Mouse (Mus musculus): ENCODE data around the gene Hist2h2aa1. TPM values are rescaled to one million over a fixed set of nuclear protein-coding genes. Genes with fewer than 3 reads are reported as not detected.
"Not testable (repeated sequence)": the region's sequence is repeated elsewhere in the genome, so short reads cannot be mapped to it uniquely, and the experiment has no call there.

Gene Hist2h2aa1
- polyA plus RNA-seq, 1 experiment = 127 TPM

- no peak for TF ChIP-seq CTCF (IDR thresholded peaks at IDR 0.05; ENCODE audit: borderline replicate concordance, insufficient read depth, low read depth, low read length)
- no peak for TF ChIP-seq POLR2A (IDR thresholded peaks at IDR 0.05; ENCODE audit: borderline replicate concordance, insufficient read depth, low read length)
- Histone ChIP-seq H3K4me1 (ENCODE audit: control insufficient read depth, insufficient read depth, low read length) (no peaks in the 10 kb centered on the region; the same call in 1 of the 2 replicates), H3K4me3 (replicated peaks; ENCODE audit: insufficient read depth, low read depth, low read length) (no peak overlapping the region), H3K27me3 (ENCODE audit: control insufficient read depth, insufficient read depth, low read length) (peaks cover 3% of the 10 kb centered on the region; the same call in 1 of the 2 replicates), H3K27ac (ENCODE audit: insufficient read depth, low read length) (no peak overlapping the region)
- WGBS = 60% methylated on average over 6 of the region's 6 CpGs
- no peak for DNase-seq
These were observed 35.4 kb downstream of the Hist2h2aa1 start for GRCm38 (mm10) chr3:96280660-96281059.

- Histone ChIP-seq H3K4me3 (replicated peaks; ENCODE audit: insufficient read depth, low read depth, low read length) (no peak overlapping the region), H3K27ac (ENCODE audit: insufficient read depth, low read length) (no peak overlapping the region), H3K27me3 (ENCODE audit: control insufficient read depth, insufficient read depth, low read length) (peaks cover 3% of the 10 kb centered on the region; the same call in 1 of the 2 replicates), H3K4me1 (ENCODE audit: control insufficient read depth, insufficient read depth, low read length) (no peaks in the 10 kb centered on the region)
- WGBS = 24% methylated on average over 4 of the region's 4 CpGs
- DNase-seq = no peak
- TF ChIP-seq POLR2A (IDR thresholded peaks at IDR 0.05; ENCODE audit: borderline replicate concordance, insufficient read depth, low read length) (no peak), CTCF (IDR thresholded peaks at IDR 0.05; ENCODE audit: borderline replicate concordance, insufficient read depth, low read depth, low read length) (no peak)
These were observed 39.2 kb downstream of the Hist2h2aa1 start for GRCm38 (mm10) chr3:96284457-96284856.

- 88% methylated on average over 11 of the region's 11 CpGs for WGBS
- TF ChIP-seq CTCF (IDR thresholded peaks at IDR 0.05; ENCODE audit: borderline replicate concordance, insufficient read depth, low read depth, low read length) = peak; percentile 58
- H3K27me3 ChIP-seq (ENCODE audit: control insufficient read depth, insufficient read depth, low read length); DNase-seq; H3K4me1 ChIP-seq (ENCODE audit: control insufficient read depth, insufficient read depth, low read length); H3K27ac ChIP-seq (ENCODE audit: insufficient read depth, low read length); H3K4me3 ChIP-seq (replicated peaks; ENCODE audit: insufficient read depth, low read depth, low read length): not testable (repeated sequence)
These were observed 42.0 kb downstream of the Hist2h2aa1 start for GRCm38 (mm10) chr3:96287334-96287733.

- Histone ChIP-seq H3K4me3 (replicated peaks; ENCODE audit: insufficient read depth, low read depth, low read length) (no peak overlapping the region), H3K27me3 (ENCODE audit: control insufficient read depth, insufficient read depth, low read length) (no peaks in the 10 kb centered on the region; the same call in 1 of the 2 replicates), H3K27ac (ENCODE audit: insufficient read depth, low read length) (no peak overlapping the region), H3K4me1 (ENCODE audit: control insufficient read depth, insufficient read depth, low read length) (no peaks in the 10 kb centered on the region)
- 67% methylated on average over 3 of the region's 3 CpGs for WGBS
- TF ChIP-seq CTCF (IDR thresholded peaks at IDR 0.05; ENCODE audit: borderline replicate concordance, insufficient read depth, low read depth, low read length) = no peak
- no peak for TF ChIP-seq POLR2A (IDR thresholded peaks at IDR 0.05; ENCODE audit: borderline replicate concordance, insufficient read depth, low read length)
- DNase-seq = no peak
These were observed 43.9 kb downstream of the Hist2h2aa1 start for GRCm38 (mm10) chr3:96289201-96289600.

DNA sequence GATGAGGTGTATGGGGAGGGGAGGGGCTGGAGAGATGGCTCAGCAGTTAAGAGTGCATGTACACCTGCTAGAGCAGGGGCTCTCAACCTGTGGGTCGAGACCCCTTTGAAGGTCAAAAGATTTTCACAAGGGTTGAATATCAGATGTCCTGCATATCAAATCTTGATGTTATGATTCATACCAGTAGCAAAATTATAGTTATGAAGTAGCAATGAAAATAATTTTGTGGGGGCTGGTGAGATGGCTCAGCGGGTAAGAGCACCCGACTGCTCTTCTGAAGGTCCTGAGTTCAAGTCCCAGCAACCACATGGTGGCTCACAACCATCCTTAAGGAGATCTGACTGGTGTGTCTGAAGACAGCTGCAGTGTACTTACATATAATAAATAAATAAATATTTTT is 45.4 kb downstream of the Hist2h2aa1 start:
- not testable (repeated sequence) for H3K4me1 ChIP-seq (ENCODE audit: control insufficient read depth, insufficient read depth, low read length); H3K27me3 ChIP-seq (ENCODE audit: control insufficient read depth, insufficient read depth, low read length); H3K4me3 ChIP-seq (replicated peaks; ENCODE audit: insufficient read depth, low read depth, low read length); DNase-seq; H3K27ac ChIP-seq (ENCODE audit: insufficient read depth, low read length)
- WGBS = 90% methylated on average over 3 of the region's 3 CpGs

GRCm38 (mm10) chr3:96292641-96293040 is 47.3 kb downstream of the Hist2h2aa1 start:
- H3K4me1 ChIP-seq (ENCODE audit: control insufficient read depth, insufficient read depth, low read length) = no peaks in the 10 kb centered on the region
- no peak overlapping the region for H3K27ac ChIP-seq (ENCODE audit: insufficient read depth, low read length)
- TF ChIP-seq CTCF (IDR thresholded peaks at IDR 0.05; ENCODE audit: borderline replicate concordance, insufficient read depth, low read depth, low read length) = no peak
- no peak for TF ChIP-seq POLR2A (IDR thresholded peaks at IDR 0.05; ENCODE audit: borderline replicate concordance, insufficient read depth, low read length)
- WGBS = 51% methylated on average over 6 of the region's 6 CpGs
- no peak overlapping the region for H3K4me3 ChIP-seq (replicated peaks; ENCODE audit: insufficient read depth, low read depth, low read length)
- no peak for DNase-seq
- no peaks in the 10 kb centered on the region for H3K27me3 ChIP-seq (ENCODE audit: control insufficient read depth, insufficient read depth, low read length)

DNA sequence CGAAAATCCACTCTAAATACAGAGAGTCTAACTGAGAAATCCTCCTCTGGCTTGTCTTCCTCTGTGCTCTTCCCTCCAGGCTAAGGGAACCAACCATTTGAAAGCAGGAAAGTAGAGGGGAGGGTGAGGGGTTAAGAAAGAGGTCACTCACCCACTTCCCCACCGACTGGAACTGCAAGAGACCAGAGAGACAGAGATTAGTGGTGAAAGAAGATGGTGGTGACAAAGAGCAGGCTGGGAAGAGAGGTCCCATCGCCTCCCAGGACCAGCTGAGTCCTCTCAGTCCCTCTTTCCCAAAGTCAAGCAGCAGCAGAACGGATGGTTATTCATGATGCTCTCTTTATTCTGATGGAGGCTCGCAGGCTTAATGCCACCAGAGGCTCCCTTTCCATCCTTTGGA is 48.1 kb downstream of the Hist2h2aa1 start:
- no peak for TF ChIP-seq CTCF (IDR thresholded peaks at IDR 0.05; ENCODE audit: borderline replicate concordance, insufficient read depth, low read depth, low read length)
- no peak for TF ChIP-seq POLR2A (IDR thresholded peaks at IDR 0.05; ENCODE audit: borderline replicate concordance, insufficient read depth, low read length)
- no peak for DNase-seq
- no peak overlapping the region for H3K27ac ChIP-seq (ENCODE audit: insufficient read depth, low read length)
- no peaks in the 10 kb centered on the region for H3K27me3 ChIP-seq (ENCODE audit: control insufficient read depth, insufficient read depth, low read length)
- no peak overlapping the region for H3K4me3 ChIP-seq (replicated peaks; ENCODE audit: insufficient read depth, low read depth, low read length)
- 62% methylated on average over 5 of the region's 5 CpGs for WGBS
- H3K4me1 ChIP-seq (ENCODE audit: control insufficient read depth, insufficient read depth, low read length) = no peaks in the 10 kb centered on the region

DNA sequence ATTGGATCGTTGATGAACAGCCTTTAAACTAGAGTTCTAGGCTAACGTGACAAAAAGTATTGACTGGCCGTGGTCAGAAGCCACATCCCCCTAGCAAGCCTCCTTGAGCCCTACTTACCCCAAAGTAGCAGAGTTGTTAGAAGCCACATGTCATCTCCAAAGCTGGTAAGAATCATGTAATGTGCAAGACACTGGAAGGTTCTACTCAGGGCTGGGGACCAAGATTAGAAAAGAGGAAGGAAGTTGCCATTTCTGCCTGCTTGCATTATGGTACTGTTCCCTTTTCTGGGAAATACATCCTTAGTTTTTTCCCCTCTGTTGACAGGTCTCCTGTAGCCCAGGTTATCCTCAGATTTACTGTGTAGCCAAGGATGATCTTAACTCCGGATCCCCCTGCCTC is 48.5 kb downstream of the Hist2h2aa1 start, which contains the start of gene Fcgr1:
Gene Fcgr1, minus strand, starts transcription at position 183 of the 400 bp plus-strand sequence.
- TF ChIP-seq POLR2A (IDR thresholded peaks at IDR 0.05; ENCODE audit: borderline replicate concordance, insufficient read depth, low read length) (no peak), CTCF (IDR thresholded peaks at IDR 0.05; ENCODE audit: borderline replicate concordance, insufficient read depth, low read depth, low read length) (no peak)
- Histone ChIP-seq H3K27me3 (ENCODE audit: control insufficient read depth, insufficient read depth, low read length) (no peaks in the 10 kb centered on the region), H3K4me1 (ENCODE audit: control insufficient read depth, insufficient read depth, low read length) (no peaks in the 10 kb centered on the region), H3K27ac (ENCODE audit: insufficient read depth, low read length) (no peak within 1 kb of the TSS), H3K4me3 (replicated peaks; ENCODE audit: insufficient read depth, low read depth, low read length) (no peak within 1 kb of the TSS)
- WGBS = 85% methylated on average over 4 of the region's 4 CpGs
- DNase-seq = no peak

Other genes with a start within 250 kb of the Hist2h2aa1 start
- gene Plekho1, start 249.5 kb upstream of the Hist2h2aa1 start, polyA plus RNA-seq (2012; rRNA removed) = 155 and 160 TPM in 2 replicates
- 33.3 and 33.6 TPM in 2 replicates for gene Vps45, start 187.0 kb upstream of the Hist2h2aa1 start, polyA plus RNA-seq (2012; rRNA removed)
- gene Otud7b, start 141.0 kb upstream of the Hist2h2aa1 start, polyA plus RNA-seq (2012; rRNA removed) = 26.3 and 30.0 TPM in 2 replicates
- 22.5 and 24.4 TPM in 2 replicates for gene Mtmr11, start 83.5 kb upstream of the Hist2h2aa1 start, polyA plus RNA-seq (2012; rRNA removed)
- 59.5 and 66.4 TPM in 2 replicates for gene Sf3b4, start 73.2 kb upstream of the Hist2h2aa1 start, polyA plus RNA-seq (2012; rRNA removed)
- gene Sv2a, start 64.3 kb upstream of the Hist2h2aa1 start, polyA plus RNA-seq (2012; rRNA removed) = 399 and 405 TPM in 2 replicates
- 47.0 and 47.8 TPM in 2 replicates for gene Bola1, start 25.8 kb upstream of the Hist2h2aa1 start, polyA plus RNA-seq (2012; rRNA removed)
- gene Hist2h2ab, start 25.6 kb upstream of the Hist2h2aa1 start, polyA plus RNA-seq (2012; rRNA removed) = 2.0 and 3.5 TPM in 2 replicates
- 2.2 and 4.8 TPM in 2 replicates for gene Hist2h2ac, start 24.6 kb upstream of the Hist2h2aa1 start, polyA plus RNA-seq (2012; rRNA removed)
- 8.0 and 9.3 TPM in 2 replicates for gene Hist2h2be, start 24.4 kb upstream of the Hist2h2aa1 start, polyA plus RNA-seq (2012; rRNA removed)
- 4.5 and 6.3 TPM in 2 replicates for gene Hist2h3c2, start 6.4 kb upstream of the Hist2h2aa1 start, polyA plus RNA-seq (2012; rRNA removed)
- gene Hist2h2aa2, start 5.2 kb upstream of the Hist2h2aa1 start, polyA plus RNA-seq (2012; rRNA removed) = 6.8 TPM in 1 of 2 replicates, not detected in the other
- not detected in 2 replicates for gene Hist2h3c1, start 1.2 kb downstream of the Hist2h2aa1 start, polyA plus RNA-seq (2012; rRNA removed)
- 6.2 and 8.7 TPM in 2 replicates for gene Hist2h4, start 17.8 kb downstream of the Hist2h2aa1 start, polyA plus RNA-seq (2012; rRNA removed)
- 8.1 and 13.9 TPM in 2 replicates for gene Hist2h3b, start 23.2 kb downstream of the Hist2h2aa1 start, polyA plus RNA-seq (2012; rRNA removed)
- gene Hist2h2bb, start 24.3 kb downstream of the Hist2h2aa1 start, polyA plus RNA-seq (2012; rRNA removed) = 5.4 and 6.7 TPM in 2 replicates
- 2.0 TPM in 2 replicates for gene Fcgr1, start 48.5 kb downstream of the Hist2h2aa1 start, polyA plus RNA-seq (2012; rRNA removed)
- gene BC107364, start 206.8 kb downstream of the Hist2h2aa1 start, polyA plus RNA-seq (2012; rRNA removed) = not detected in 2 replicates

Data from cerebellum, adult 2 months (tissue).